Mouse (Mus musculus) kidney, embryonic 14.5 days (tissue): ENCODE results near the gene Sae1. TPM values are rescaled to one million over a fixed set of nuclear protein-coding genes. Genes with fewer than 3 reads are reported as not detected.

Experiments
- ATAC-seq: fragments of 200-750 bp; cut with Nextera tagmentation; 2 replicates; pipeline ENCODE4 v1.8.0; 2017; ENCODE audit warnings: moderate number of reproducible peaks, mild to moderate bottlenecking, moderate TSS enrichment, moderate library complexity; ENCODE audit not compliant: low FRiP score, low TSS enrichment
- H3K27ac ChIP-seq: fragments of 300-500 bp; sonication (generic); 2 replicates; pipeline ENCODE4 v1.5.1; 2014; ENCODE audit warnings: low read depth, mild to moderate bottlenecking, low read length, moderate library complexity, mixed read lengths
- H3K27me3 ChIP-seq: fragments of 300-500 bp; sonication (generic); 2 replicates; pipeline ENCODE4 v1.6.1; 2014; ENCODE audit warnings: mild to moderate bottlenecking, low read length; ENCODE audit not compliant: control insufficient read depth, insufficient read depth
- H3K36me3 ChIP-seq: fragments of 300-500 bp; sonication (generic); 2 replicates; pipeline ENCODE4 v1.6.1; 2014; ENCODE audit warnings: low read length, mixed read lengths; ENCODE audit not compliant: control insufficient read depth, insufficient read depth
- H3K4me1 ChIP-seq: fragments of 300-500 bp; sonication (generic); 2 replicates; pipeline ENCODE4 v1.6.1; 2014; ENCODE audit warnings: low read length, mixed read lengths; ENCODE audit not compliant: control insufficient read depth, insufficient read depth
- H3K4me2 ChIP-seq: fragments of 300-500 bp; sonication (generic); replicated peaks from 2 replicates; pipeline ENCODE4 v1.6.1; 2014; ENCODE audit warnings: low read depth, mild to moderate bottlenecking, low read length
- H3K4me3 ChIP-seq: fragments of 300-500 bp; sonication (generic); 2 replicates; pipeline ENCODE4 v1.5.1; 2014; ENCODE audit warnings: mild to moderate bottlenecking, low read length
- H3K9ac ChIP-seq: fragments of 300-500 bp; sonication (generic); 2 replicates; pipeline ENCODE4 v1.6.1; 2014; ENCODE audit warnings: low read depth, mild to moderate bottlenecking, low read length, moderate library complexity
- H3K9me3 ChIP-seq: fragments of 300-500 bp; sonication (generic); 2 replicates; pipeline ENCODE4 v1.6.1; 2016; ENCODE audit warnings: low read length; ENCODE audit not compliant: control insufficient read depth
- WGBS: fragments of 180-500 bp; shearing (Covaris S2); extraction: QIAGEN DNeasy Blood & Tissue Kit; methylation state at CpG from one replicate; pipeline ENCODE4 v1.1.7; 2014; 5-methylcytosine and 5-hydroxymethylcytosine counted together
- polyA plus RNA-seq: library from polyadenylated mRNA; unstranded; fragments of >200 nt; fragmentation: Nextera tagmentation; extraction: Ambion mirVana; gene quantifications from 2 replicates; pipeline ENCODE4 v1.2.1, GENCODE M21; 2014

Gene Sae1
- polyA plus RNA-seq, 1 experiment from 2014 or later = 323 TPM

DNA sequence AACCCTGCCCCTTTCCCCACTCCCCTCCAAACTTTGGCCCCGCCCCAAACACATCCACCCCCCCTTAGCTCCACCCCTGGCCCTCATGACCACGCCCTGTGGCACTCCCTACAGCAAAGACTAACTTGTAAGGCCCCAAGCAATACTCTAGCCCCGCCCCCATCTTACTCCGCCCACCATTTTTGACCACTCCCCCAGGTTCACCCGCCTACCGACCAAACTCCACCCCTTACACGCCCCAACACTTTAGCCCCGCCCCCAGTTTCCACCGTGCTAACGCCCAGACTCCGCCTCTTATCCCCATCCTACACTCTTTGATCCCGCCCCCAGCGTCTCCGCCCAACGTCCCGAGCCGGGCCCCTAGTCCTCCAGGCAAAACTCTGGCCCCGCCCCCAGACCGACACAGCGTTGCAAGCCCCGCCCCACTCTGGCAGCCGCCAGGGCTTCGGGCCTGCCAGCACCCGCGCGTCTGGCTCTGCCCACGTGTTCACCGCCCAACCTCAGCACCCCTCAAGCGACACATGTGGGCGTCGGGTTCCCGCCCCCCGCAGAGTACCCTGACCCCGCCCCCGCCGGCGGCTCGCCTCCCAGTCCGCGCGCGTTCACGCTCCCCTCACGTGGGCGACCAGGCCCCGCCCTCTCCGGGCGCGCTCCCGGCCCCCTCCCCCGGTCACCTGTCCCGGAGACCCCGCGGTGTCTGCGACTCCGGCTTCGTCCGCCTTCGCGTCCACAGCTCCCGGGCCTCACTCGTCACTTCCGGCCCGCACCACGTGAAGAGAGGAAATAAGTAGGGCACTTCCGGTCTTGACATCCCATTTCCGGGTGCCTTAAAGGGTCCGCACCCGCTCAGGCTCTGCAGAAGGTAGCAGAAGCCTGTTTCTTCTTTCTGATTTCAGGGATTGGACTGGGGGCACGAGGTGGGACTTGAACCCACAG is 101.3 kb downstream of the Sae1 start, which contains the start of gene Ccdc9:
Gene Ccdc9 (minus strand): TSS at position 770 of the 936 bp plus-strand sequence.
- Histone ChIP-seq H3K36me3 (peaks cover 29% of the 10 kb centered on the region), H3K27ac (peak within 1 kb of the TSS; percentile 98), H3K4me2 (peak within 1 kb of the TSS; percentile 45), H3K9ac (peak within 1 kb of the TSS; percentile 80), H3K9me3 (no peaks in the 10 kb centered on the region), H3K4me3 (peak within 1 kb of the TSS; percentile 63), H3K4me1 (peaks cover 6% of the 10 kb centered on the region), H3K27me3 (no peaks in the 10 kb centered on the region)
- WGBS = 1% methylated on average over 68 of the region's 70 CpGs
- ATAC-seq = peak; percentile 92

DNA sequence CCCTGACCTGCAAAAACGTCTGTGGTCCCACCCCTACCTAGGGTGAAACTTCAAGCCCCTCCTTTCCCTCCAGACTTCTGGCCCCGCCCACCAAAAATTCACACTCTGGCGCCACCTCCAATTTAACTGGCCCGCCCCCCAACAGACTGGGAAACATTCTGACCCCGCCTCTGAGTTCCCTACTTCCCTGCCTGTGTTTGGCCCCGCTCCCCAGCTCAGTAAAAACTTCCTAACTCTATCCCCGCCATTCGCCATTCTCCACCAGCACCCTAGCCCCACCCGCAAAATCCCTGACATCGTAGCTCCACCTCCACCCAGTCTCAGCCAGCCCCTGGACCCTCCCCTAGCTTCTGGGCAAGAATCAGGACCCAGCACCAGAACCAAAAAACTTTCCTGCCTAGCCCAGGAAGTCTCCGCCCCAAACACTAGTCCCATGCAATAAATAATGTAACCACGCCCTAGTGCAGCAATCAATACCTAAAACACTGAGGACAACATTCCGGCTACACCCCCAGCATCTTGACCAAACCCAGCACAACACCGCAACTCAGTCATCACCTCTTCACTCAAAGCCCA is 102.1 kb downstream of the Sae1 start:
- WGBS = 1% methylated on average over 14 of the region's 14 CpGs
- peak; percentile 69 for ATAC-seq
- Histone ChIP-seq H3K9me3 (no peaks in the 10 kb centered on the region), H3K4me1 (peaks cover 6% of the 10 kb centered on the region), H3K36me3 (peaks cover 37% of the 10 kb centered on the region), H3K27me3 (no peaks in the 10 kb centered on the region), H3K4me3 (peak overlapping the region; percentile 63), H3K9ac (no peak overlapping the region; the same call in 1 of the 2 replicates), H3K4me2 (peak overlapping the region; percentile 45), H3K27ac (peak overlapping the region; percentile 52; the same call in 1 of the 2 replicates)

DNA sequence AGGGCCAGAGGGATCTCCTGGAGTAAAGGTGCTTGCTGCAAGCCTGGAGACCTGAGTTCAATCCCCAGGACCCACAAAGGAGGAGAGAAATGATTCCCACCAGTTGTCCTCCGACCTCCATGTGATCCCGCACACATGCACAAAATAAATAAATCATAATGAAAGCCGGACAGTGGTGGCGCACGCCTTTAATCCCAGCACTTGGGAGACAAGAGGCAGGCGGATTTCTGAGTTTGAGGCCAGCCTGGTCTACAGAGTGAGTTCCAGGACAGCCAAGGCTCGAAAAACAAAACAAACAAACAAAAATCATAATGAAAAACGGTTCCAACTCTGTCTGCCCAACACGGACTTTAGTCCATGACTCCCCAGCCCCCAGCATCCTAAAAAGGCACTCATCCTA is 102.7 kb downstream of the Sae1 start:
- WGBS = 62% methylated on average over 9 of the region's 9 CpGs
- no peak overlapping the region for H3K9ac ChIP-seq
- no peak for ATAC-seq

DNA sequence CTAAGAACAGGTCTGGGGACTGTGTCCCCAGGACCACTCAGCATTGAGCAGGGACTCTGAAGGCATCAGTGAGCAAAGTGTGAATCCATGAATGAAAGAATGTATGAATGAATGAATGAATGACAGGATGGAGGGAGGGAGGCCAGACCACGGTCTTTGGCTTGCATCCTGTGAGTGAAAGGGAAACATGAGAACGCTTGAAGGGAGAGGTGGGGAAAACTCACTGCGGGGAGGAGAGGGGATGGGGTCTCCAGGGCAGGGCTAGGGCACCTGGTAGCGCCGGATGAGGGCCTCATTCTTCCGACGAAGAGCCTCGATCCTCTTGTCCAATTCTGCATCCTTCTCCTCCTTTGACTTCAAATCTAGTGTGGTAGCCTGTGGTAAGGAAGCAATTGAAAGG is 103.6 kb downstream of the Sae1 start:
- H3K36me3 ChIP-seq = peaks cover 50% of the 10 kb centered on the region
- H3K4me1 ChIP-seq = peaks cover 6% of the 10 kb centered on the region
- no peaks in the 10 kb centered on the region for H3K9me3 ChIP-seq
- WGBS = 78% methylated on average over 8 of the region's 8 CpGs
- no peak overlapping the region for H3K4me3 ChIP-seq
- H3K27me3 ChIP-seq = no peaks in the 10 kb centered on the region
- no peak for ATAC-seq
- no peak overlapping the region for H3K27ac ChIP-seq
- no peak overlapping the region for H3K9ac ChIP-seq
- no peak overlapping the region for H3K4me2 ChIP-seq

More for the DNA sequence above, 102.7 kb downstream of the Sae1 start:
- peak overlapping the region; percentile 63; the same call in 1 of the 2 replicates for H3K4me3 ChIP-seq
- no peaks in the 10 kb centered on the region for H3K27me3 ChIP-seq
- H3K36me3 ChIP-seq = peaks cover 42% of the 10 kb centered on the region
- H3K4me2 ChIP-seq = peak overlapping the region; percentile 45
- H3K9me3 ChIP-seq = no peaks in the 10 kb centered on the region
- H3K4me1 ChIP-seq = peaks cover 6% of the 10 kb centered on the region
- peak overlapping the region; percentile 52; the same call in 1 of the 2 replicates for H3K27ac ChIP-seq

DNA sequence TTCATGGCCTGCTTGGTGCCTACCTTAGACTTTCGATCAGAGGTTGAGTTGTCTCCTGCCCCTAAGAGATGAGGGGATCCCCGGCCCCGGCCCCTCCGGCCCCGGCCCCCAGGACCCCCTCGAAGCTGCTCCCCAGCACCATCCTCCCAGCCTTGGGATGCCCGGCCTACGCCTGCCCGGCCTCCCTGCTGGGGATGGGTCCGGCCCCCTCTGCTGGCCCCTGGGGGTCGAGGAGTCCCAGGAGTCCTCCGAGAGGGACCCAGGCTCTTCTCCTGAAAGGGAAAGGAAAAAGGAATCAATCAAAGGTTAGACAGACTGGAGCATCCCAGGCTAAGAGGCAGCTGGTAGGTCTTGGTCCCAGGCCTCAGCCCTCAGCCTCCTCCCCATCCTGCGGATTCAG is 105.3 kb downstream of the Sae1 start:
- no peaks in the 10 kb centered on the region for H3K9me3 ChIP-seq
- 93% methylated on average over 12 of the region's 13 CpGs for WGBS
- peaks cover 66% of the 10 kb centered on the region for H3K36me3 ChIP-seq
- no peaks in the 10 kb centered on the region for H3K27me3 ChIP-seq
- no peak overlapping the region for H3K4me2 ChIP-seq
- no peak for ATAC-seq
- H3K4me3 ChIP-seq = no peak overlapping the region
- no peak overlapping the region for H3K9ac ChIP-seq
- H3K27ac ChIP-seq = no peak overlapping the region
- peaks cover 6% of the 10 kb centered on the region for H3K4me1 ChIP-seq

DNA sequence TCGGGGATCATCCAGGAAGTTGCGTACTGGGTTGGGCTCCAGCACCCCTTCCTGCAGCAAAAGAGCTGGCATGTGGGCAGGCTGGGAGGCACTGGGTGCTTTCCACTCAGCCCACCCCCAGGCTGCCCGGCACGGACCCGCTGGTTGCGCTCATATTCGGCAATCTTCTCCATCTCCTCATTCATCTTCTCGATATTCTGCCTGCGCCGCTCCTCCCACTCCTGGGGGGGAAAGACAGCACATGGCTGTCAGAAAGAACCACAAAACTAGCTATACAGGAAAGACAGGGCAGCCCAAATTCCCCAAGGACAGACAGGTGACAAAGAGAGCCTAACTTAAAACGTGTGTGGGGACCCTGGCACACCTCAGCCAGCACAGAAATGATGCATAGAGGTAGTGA is 106.9 kb downstream of the Sae1 start:
- Histone ChIP-seq H3K9ac (no peak overlapping the region), H3K27ac (no peak overlapping the region), H3K4me3 (no peak overlapping the region), H3K9me3 (no peaks in the 10 kb centered on the region), H3K36me3 (peaks cover 80% of the 10 kb centered on the region), H3K4me2 (no peak overlapping the region), H3K27me3 (no peaks in the 10 kb centered on the region), H3K4me1 (peaks cover 6% of the 10 kb centered on the region)
- 90% methylated on average over 11 of the region's 11 CpGs for WGBS
- ATAC-seq = no peak

DNA sequence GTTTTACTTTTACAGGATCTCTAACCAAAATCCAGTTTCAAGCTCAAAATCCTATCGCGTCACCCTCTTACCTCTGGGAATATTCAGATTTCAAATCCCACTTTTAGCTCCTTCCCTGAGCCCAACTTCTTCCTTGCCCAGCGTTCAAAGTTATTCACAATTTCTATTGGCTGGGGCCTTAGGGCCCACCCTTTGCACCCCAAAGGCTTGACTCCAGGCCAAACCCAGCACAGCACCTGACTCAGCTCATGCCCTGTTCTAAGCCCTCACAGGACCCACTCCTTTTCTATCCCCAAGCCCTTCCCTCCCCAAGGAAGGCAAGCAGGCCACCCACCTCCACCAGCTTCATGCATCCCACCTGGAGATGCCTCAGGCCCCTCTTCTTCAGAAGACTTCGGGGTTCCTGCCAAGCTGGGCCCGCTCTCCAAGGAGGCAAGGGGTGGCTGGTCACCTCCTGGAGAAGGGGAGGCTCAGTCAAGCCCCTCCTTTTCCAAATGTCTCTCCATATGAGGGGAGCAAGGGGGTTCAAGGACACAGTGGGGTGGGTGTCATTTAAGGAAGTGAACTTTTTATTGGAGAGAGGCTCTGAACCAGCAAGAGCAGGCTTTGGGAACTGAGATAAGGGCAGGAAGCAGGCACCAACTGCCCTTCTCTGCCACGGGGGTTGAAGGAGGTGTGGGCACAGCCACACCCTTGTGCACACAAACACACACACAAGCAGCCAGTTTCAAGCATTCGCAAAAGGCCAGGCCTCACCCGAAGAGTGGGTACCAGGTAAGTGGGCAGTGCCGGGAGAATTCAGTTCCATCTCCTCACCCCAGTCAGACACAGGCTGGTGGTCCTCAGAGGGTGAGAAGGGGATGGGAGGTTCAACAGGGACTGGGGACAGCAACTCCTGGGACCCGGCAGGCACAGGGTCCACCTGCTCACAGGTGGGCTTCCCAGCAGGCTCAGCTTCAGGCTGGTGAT is 112.4 kb downstream of the Sae1 start:
- WGBS = 90% methylated on average over 10 of the region's 10 CpGs
- H3K36me3 ChIP-seq = peaks cover 45% of the 10 kb centered on the region

DNA sequence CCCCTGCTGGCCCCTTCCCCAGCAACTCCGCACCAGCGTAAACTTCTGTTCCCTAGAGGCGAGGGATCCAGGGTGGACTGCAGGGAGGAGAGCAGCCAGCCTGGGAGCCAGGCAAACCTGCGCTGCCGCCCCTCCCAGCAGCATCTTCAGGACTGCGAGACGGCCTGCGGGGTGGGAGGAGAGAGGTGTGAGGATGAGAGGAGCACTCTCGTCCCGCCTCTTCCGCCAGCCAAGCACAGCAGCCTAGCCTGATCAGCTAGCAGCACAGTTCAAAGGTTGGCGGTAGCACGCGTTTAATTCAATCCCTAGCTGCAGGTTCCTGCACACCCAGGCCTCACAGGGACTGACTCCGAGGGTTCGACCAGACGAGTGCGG is 113.9 kb downstream of the Sae1 start:
- Histone ChIP-seq H3K9me3 (no peaks in the 10 kb centered on the region), H3K27ac (peak overlapping the region; percentile 93), H3K4me1 (peaks cover 13% of the 10 kb centered on the region), H3K36me3 (peaks cover 33% of the 10 kb centered on the region), H3K4me2 (peak overlapping the region; percentile 91), H3K4me3 (peak overlapping the region; percentile 75), H3K27me3 (no peaks in the 10 kb centered on the region), H3K9ac (peak overlapping the region; percentile 65)
- ATAC-seq = peak; percentile 82
- 1% methylated on average over 18 of the region's 18 CpGs for WGBS

More for the DNA sequence above, 112.4 kb downstream of the Sae1 start:
- Histone ChIP-seq H3K4me1 (peaks cover 13% of the 10 kb centered on the region), H3K4me3 (no peak overlapping the region), H3K9ac (no peak overlapping the region), H3K27ac (no peak overlapping the region), H3K9me3 (no peaks in the 10 kb centered on the region), H3K27me3 (no peaks in the 10 kb centered on the region), H3K4me2 (no peak overlapping the region)
- ATAC-seq = no peak
